Mouse (Mus musculus) CH12.LX (cell line): ENCODE data around the gene Phospho1. TPM values are rescaled to one million over a fixed set of nuclear protein-coding genes. Genes with fewer than 3 reads are reported as not detected.
A peak's percentile ranks its signal among the peaks of the same experiment; 100 is the strongest.

Experiments
- DNase-seq: peaks from one replicate; pipeline ENCODE4 v3.0.0-alpha.2; 2013; ENCODE audit errors: extremely low read depth
- H3K27ac ChIP-seq: 2 replicates; pipeline ENCODE4 v1.5.1; 2012; ENCODE audit warnings: low read depth, mild to moderate bottlenecking, control low read depth, moderate library complexity; ENCODE audit not compliant: insufficient read depth
- H3K27me3 ChIP-seq: replicated peaks from 2 replicates; pipeline ENCODE3; 2012; ENCODE audit warnings: inconsistent platforms
- H3K36me3 ChIP-seq, 2 experiments: replicated peaks in 1 of 2; 2 replicates each; pipeline versions ENCODE3 to v1.6.1; 2012; ENCODE audit warnings: inconsistent platforms in 1 of 2, low read length in 1 of 2, mild to moderate bottlenecking in 1 of 2, mixed read lengths in 1 of 2, moderate library complexity in 1 of 2; ENCODE audit not compliant: control insufficient read depth in 1 of 2, insufficient read depth in 1 of 2
- H3K4me1 ChIP-seq, 2 experiments: 2 replicates each; pipeline ENCODE4 v1.6.1; 2012; ENCODE audit warnings: inconsistent platforms in 1 of 2, moderate library complexity in 1 of 2; ENCODE audit not compliant: insufficient read depth in 2 of 2, control insufficient read depth in 1 of 2
- H3K4me2 ChIP-seq: 2 replicates; pipeline ENCODE4 v1.6.1; 2012; ENCODE audit warnings: low read depth, mild to moderate bottlenecking, control low read depth; ENCODE audit not compliant: poor library complexity, insufficient read depth, severe bottlenecking
- H3K4me3 ChIP-seq, 3 experiments: fragments of 150-350 bp in 1 of 3; sonication (generic) in 1 of 3; replicated peaks in 1 of 3; 2 replicates each; pipeline versions ENCODE3 to v1.5.1; 2011 to 2012; ENCODE audit warnings: low read depth in 2 of 3, low read length in 2 of 3, mild to moderate bottlenecking in 2 of 3, moderate library complexity in 2 of 3, control low read depth in 1 of 3, improper control_type of control experiment in 1 of 3, inconsistent platforms in 1 of 3, mixed read lengths in 1 of 3; ENCODE audit not compliant: poor library complexity in 1 of 3
- H3K79me2 ChIP-seq: replicated peaks from 2 replicates; pipeline ENCODE4 v1.6.1; 2012; ENCODE audit warnings: mild to moderate bottlenecking, moderate library complexity; ENCODE audit not compliant: control insufficient read depth, poor library complexity, insufficient read depth, severe bottlenecking; ENCODE audit errors: extremely low read depth
- H3K9ac ChIP-seq: 2 replicates; pipeline ENCODE4 v1.6.1; 2012; ENCODE audit warnings: low read depth, mild to moderate bottlenecking, control low read depth, moderate library complexity; ENCODE audit not compliant: insufficient read depth
- H3K9me3 ChIP-seq: replicated peaks from 2 replicates; pipeline ENCODE3; 2012; ENCODE audit warnings: low read length, inconsistent platforms, mixed read lengths
- CHD1 ChIP-seq: IDR thresholded peaks from 2 replicates; pipeline ENCODE4 v1.6.1; 2012; ENCODE audit warnings: low read depth, low read length, improper control_type of control experiment, inconsistent platforms
- CTCF ChIP-seq, 2 experiments: IDR thresholded peaks in 1 of 2; conservative IDR thresholded peaks in 1 of 2; 2 replicates each; pipeline ENCODE4 v1.5.1; 2011 to 2012; ENCODE audit warnings: low read depth in 2 of 2, low read length in 2 of 2, improper control_type of control experiment in 1 of 2, inconsistent platforms in 1 of 2, mild to moderate bottlenecking in 1 of 2, moderate library complexity in 1 of 2
- ELF1 ChIP-seq: IDR thresholded peaks from 2 replicates; pipeline ENCODE4 v1.6.1; 2014; ENCODE audit warnings: low read depth, mild to moderate bottlenecking, inconsistent platforms, low read length, improper control_type of control experiment
- MAX ChIP-seq: IDR thresholded peaks from 2 replicates; pipeline ENCODE4 v1.6.1; 2011; ENCODE audit warnings: low read length, improper control_type of control experiment
- MYC ChIP-seq: IDR thresholded peaks from 2 replicates; pipeline ENCODE4 v1.6.1; 2011; ENCODE audit warnings: low read depth, mild to moderate bottlenecking, improper control_type of control experiment, low read length
- TBP ChIP-seq: conservative IDR thresholded peaks from 2 replicates; pipeline ENCODE4 v1.6.1; 2011; ENCODE audit warnings: low read depth, low read length, improper control_type of control experiment
- UBTF ChIP-seq: IDR thresholded peaks from 2 replicates; pipeline ENCODE4 v1.6.1; 2012; ENCODE audit warnings: low read depth, mild to moderate bottlenecking, inconsistent platforms, low read length, improper control_type of control experiment, moderate library complexity
- USF2 ChIP-seq: conservative IDR thresholded peaks from 2 replicates; pipeline ENCODE4 v1.6.1; 2011; ENCODE audit warnings: low read depth, low read length, improper control_type of control experiment
- ZNF384 ChIP-seq: IDR thresholded peaks from 2 replicates; pipeline ENCODE4 v1.6.1; 2012; ENCODE audit warnings: low read depth, low read length, improper control_type of control experiment, inconsistent platforms
- dilution Hi-C: fragments of 300-500 bp; cut with MboI; formaldehyde crosslinking; loops from 2 replicates; pipeline ENCODE4 v1.14.3; 2020; ENCODE audit warnings: low sequenced_read_pairs; ENCODE audit not compliant: extremely low pct_unique_long_range_greater_than_20kb, extremely low pct_ligation_motif_present
- in situ Hi-C: fragments of 300-500 bp; cut with MboI; formaldehyde crosslinking; loops from 3 replicates; pipeline ENCODE4 v1.14.3; 2019; ENCODE audit warnings: low sequenced_read_pairs, low pct_ligation_motif_present, low pct_unique_long_range_greater_than_20kb, mixed read lengths
- polyA plus RNA-seq: library from polyadenylated mRNA; unstranded; fragments of >175 nt; gene quantifications from 2 replicates; pipeline ENCODE4 v1.2.1, GENCODE M21; 2012; ENCODE audit warnings: low read depth; ENCODE audit not compliant: insufficient read length
- total RNA-seq, 2 experiments: library from RNA; depleted of rRNA; stranded (reverse); fragments of 300-350 nt in 1 of 2; fragments of >200 nt in 1 of 2; gene quantifications; 2 replicates each; pipeline ENCODE4 v1.2.3; 2012 to 2014

Gene Phospho1
- total and polyA plus RNA-seq, 3 experiments: 0.97 to 1.3 TPM; not detected in 1

DNA sequence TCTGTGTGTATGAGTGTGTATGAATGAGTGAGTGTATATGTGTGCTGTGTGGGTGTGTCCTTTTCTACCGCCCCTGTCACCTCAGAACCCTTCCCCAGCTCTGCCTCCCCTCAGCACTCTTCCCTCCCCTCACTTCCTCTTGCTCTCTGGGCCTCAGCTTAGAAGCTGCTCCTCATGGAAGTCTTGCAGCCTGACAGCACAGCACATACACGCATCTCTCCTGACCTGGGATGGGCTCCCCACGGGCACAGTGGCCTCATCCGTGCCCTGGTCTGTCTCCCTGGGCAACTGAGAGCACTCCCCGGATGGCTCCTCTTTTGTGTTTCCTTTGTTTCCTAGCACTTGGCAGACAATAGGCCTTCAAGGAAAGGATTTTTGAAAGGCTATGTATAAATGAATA lies 14.7 kb upstream of the Phospho1 start:
- Histone ChIP-seq H3K4me3 (no peak overlapping the region), H3K4me2 (no peak overlapping the region)

DNA sequence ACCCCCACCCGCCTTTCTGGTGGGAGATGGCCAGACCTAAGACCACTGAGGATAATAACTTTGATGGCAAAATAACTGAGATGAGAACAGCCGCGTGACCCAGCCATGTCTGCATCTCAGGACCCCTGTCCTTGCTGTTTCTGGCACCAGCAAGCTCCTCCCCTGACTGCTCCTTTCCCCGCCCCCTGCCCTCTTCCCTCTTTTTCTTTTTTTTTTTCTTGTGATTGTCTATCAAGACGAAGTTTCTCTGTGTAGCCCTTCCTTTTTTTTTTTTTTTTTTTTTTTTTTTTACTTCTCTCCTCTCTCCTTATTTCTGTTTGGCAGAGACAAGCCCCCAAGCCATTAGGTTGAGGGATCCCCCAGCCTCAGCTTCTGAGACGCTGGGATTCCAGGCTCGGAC lies 13.5 kb upstream of the Phospho1 start:
- H3K9ac ChIP-seq: no peak overlapping the region
- no peak for DNase-seq
- TF ChIP-seq ELF1: no peak
- peak; percentile 59; the same call in 1 of the 2 replicates for TF ChIP-seq ZNF384
- TF ChIP-seq, all 38 proteins: peak for 1
- in situ Hi-C loops (no loop called here), dilution Hi-C loops (no loop called here)
- Histone ChIP-seq H3K36me3 (no peaks in the 10 kb centered on the region), H3K4me2 (no peak overlapping the region), H3K9me3 (peaks cover 27% of the 10 kb centered on the region), H3K27ac (no peak overlapping the region), H3K4me1 (peaks cover 3 to 12% of the 10 kb centered on the region in 2 experiments), H3K4me3 (no peak overlapping the region), H3K27me3 (peaks cover 5% of the 10 kb centered on the region), H3K79me2 (no peaks in the 10 kb centered on the region)

More for the DNA sequence above, 14.7 kb upstream of the Phospho1 start:
- TF ChIP-seq MAX: no peak
- no peak for TF ChIP-seq CTCF (conservative IDR thresholded peaks at IDR 0.05 in 1 of 2, IDR thresholded peaks at IDR 0.05 in 1 of 2; ENCODE audit: low read depth in 2 of 2, low read length in 2 of 2)
- TF ChIP-seq USF2: no peak
- TF ChIP-seq TBP: no peak
- no peaks in the 10 kb centered on the region for H3K79me2 ChIP-seq
- no peak overlapping the region for H3K27ac ChIP-seq
- no peaks in the 10 kb centered on the region for H3K36me3 ChIP-seq
- dilution Hi-C loops: no loop called here
- DNase-seq: no peak
- H3K9me3 ChIP-seq: peaks cover 25% of the 10 kb centered on the region
- H3K27me3 ChIP-seq: peaks cover 2% of the 10 kb centered on the region
- H3K9ac ChIP-seq: no peak overlapping the region
- H3K4me1 ChIP-seq: peaks cover 8 to 19% of the 10 kb centered on the region in 2 experiments
- in situ Hi-C loops: no loop called here

DNA sequence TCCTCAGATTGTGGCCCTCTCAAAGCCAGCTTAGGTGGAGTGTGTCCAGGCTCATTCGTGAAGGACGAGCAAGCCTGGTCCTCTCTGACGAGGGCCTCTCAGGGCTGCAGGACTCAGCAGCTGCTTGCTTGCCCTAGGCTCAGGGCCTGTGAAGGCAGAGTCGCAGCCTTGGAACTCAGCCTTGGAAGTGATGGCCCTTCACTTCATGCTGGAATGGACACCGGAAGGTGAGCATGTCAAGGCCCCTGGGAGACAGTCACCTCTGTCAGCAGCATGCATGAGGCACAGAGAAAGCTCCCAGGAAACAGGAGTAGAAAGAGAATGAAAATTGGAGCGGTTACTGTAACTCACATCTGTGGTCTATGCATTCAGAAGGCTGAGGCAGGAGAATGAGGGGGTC lies 12.6 kb upstream of the Phospho1 start:
- peaks cover 7% of the 10 kb centered on the region for H3K27me3 ChIP-seq
- no peak overlapping the region for H3K9ac ChIP-seq
- dilution Hi-C loops (no loop called here), in situ Hi-C loops (no loop called here)
- H3K4me2 ChIP-seq: no peak overlapping the region
- H3K27ac ChIP-seq: no peak overlapping the region
- H3K79me2 ChIP-seq: no peaks in the 10 kb centered on the region
- no peak for DNase-seq
- TF ChIP-seq MYC: no peak
- no peak for TF ChIP-seq UBTF
- 0 out of 2 replicates have a peak, but pooled peaks have one; percentile 7 for TF ChIP-seq MAX
- TF ChIP-seq CHD1: no peak
- H3K36me3 ChIP-seq: no peaks in the 10 kb centered on the region
- H3K4me3 ChIP-seq: no peak overlapping the region
- H3K4me1 ChIP-seq: peaks cover 3 to 11% of the 10 kb centered on the region in 2 experiments
- peaks cover 28% of the 10 kb centered on the region for H3K9me3 ChIP-seq
